Mouse (Mus musculus) gastrocnemius, postnatal 4 days (tissue): ENCODE data around the gene G3bp1. TPM values are rescaled to one million over a fixed set of nuclear protein-coding genes. Genes with fewer than 3 reads are reported as not detected.

ENCODE experiments used
- DNase-seq, 2 experiments: peaks; one replicate each; pipeline ENCODE4 v3.0.0; 2021 to 2022; ENCODE audit warnings: low spot score in 2 of 2, mixed read lengths in 2 of 2
- total RNA-seq, 2 experiments: library from RNA; stranded (reverse); gene quantifications; 2 replicates each; pipeline ENCODE4 v1.2.3; 2021

Gene G3bp1
- total RNA-seq, 2 experiments from 2014 or later, result 77.3 TPM

DNA sequence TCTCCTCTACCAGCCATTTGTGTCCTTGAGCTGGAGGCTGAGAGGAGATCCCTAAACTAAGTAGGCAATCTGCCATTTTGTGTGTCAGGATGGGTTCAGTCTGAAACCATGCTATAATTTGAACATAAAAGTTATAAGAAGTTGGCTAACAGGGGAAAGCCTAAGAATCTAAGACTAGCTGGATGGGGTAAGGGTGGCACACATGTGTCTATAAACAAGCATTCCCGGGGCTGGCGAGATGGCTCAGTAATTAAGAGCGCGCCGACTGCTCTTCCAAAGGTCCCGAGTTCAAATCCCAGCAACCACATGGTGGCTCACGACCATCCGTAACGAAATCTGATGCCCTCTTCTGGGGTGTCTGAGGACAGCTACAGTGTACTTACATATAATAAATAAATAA is 7.3 kb upstream of the G3bp1 start:
- DNase-seq, result no peak

DNA sequence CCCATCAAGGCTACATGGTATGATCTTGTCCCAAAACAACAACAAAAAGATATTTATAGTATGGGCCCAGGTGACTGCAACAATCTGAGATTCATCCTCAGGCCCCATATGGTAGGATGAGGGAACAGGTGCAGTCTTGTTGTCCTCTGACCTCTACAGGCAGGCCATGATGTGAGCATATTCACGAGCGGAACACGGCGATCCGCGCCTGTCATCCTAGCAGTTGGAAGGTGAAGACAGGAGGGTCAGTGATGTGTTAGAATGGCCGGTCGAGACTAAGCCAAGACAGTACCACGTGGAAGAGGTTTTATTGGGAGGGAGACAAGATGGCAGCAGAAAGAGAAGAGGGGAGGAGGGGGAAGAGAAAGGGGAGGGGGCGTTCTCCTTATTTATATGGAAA is 4.8 kb upstream of the G3bp1 start:
- no peak for DNase-seq

DNA sequence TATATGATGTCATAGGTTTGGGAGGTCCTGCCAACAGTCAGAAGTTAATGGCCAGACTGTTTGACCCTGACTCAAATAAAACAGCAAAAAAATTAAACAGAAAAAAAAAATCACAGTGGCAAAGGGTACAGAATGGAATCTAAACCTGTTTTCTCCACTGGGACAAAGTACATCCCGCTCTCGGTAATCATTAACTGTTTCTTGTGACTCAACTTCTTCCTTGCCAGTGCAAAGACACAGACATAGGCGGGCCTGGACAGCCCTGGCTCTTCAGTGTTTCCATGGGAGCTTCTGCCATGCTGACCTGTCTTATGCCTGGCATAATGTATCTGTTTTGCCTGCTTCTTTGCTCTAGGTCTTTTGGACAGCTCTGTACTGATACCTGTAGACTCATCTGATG is 4.3 kb upstream of the G3bp1 start:
- DNase-seq, result no peak

DNA sequence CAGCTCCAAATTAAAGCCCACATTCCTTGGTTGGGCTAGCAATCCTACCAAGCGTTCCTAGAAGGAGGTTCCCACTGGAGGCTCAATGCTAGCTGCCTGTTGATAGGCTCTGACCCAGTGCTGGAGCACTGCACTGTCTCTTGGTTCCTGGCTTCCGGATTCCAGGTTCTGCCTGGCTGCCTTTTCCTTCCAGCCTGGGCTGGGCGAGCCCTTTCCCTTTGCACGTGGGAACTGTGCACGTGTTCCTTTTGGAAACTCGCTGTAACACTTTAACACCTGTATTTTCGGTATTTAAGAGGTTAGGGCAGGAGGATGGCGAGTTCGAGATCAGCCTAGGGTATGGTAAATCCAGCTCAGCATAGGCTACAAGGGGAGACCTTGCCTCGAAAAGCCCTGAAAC is 1.5 kb upstream of the G3bp1 start:
- no peak for DNase-seq

DNA sequence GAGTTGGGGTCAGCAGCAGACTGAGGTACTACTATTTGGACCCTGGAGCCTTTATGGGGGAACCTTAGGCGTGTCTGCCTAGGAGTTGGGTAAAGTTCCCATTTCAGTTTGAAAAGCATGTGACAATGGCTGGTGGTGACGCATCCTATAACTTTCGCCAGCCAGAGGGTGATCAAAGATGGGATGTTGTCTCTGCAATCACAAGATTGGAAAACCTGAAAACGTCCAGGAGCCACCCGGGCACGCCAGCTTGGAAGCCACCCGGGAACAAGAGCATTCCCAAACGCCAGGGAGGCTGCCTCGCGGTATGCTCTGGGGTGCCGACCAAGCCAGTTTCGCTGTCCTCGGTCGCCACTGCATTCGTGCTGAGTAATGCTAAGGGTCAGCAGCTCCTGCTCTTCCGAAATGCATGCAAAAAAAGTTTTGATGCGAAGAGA is 856 bp upstream of the G3bp1 start:
- DNase-seq, result peak in 1 of 2 experiments; percentile 31

DNA sequence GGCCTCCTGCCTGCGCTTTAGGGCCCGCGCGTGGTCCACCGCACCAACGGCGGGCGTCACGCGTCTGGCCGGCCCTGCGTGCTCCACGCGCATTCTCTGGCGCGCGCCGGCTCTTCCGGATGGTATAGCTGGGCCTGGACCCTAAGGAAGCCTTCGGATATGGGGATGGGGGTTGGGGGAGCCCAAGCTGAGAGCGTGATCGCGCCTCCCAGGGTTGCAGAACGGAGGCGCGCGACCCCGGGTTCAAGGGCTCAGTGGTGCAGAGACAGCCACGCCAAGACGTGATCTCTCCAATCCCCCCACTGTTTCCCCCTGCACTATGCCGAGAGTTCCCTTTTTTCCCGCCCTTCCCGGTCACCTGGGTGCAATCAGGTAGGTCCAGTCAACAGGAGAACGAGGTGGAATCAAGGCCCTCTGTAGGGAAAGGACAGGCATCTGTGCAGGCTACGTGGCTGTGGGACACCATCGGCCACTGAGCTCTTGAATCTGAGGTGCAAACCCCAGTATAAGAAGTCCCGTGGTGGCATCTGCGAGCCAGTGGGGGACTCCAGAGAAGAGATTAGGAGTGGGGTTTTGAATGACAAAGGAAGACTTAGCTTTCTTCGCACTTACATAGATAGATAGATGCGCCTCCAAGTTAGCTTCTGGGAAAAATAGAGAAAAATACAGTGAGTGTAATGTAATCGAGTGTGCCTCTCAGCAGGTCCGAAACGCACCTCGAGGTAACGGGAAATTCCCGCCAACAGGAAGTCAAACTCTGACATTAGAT is 622 bp downstream of the G3bp1 start:
- DNase-seq, result no peak

DNA sequence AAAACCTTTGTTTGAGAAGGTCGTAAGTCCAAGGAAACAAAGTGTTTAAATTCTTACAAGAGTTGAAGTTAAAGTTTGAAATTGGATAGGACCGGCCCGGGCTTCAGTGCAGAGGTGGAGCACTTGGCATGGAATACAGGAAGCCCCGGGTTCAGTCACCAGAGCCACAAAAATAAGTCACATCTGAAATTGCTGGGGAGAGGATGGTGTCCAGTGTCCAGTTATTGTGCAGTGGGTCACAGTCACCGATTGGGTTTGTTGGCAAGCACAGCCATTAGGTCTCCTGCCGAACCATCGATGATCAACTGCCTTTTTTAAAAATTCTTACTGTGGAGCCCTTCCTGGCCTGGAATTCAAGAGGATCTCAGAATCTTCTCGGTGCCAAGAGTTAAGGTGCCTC is 1.3 kb downstream of the G3bp1 start:
- DNase-seq, result no peak

DNA sequence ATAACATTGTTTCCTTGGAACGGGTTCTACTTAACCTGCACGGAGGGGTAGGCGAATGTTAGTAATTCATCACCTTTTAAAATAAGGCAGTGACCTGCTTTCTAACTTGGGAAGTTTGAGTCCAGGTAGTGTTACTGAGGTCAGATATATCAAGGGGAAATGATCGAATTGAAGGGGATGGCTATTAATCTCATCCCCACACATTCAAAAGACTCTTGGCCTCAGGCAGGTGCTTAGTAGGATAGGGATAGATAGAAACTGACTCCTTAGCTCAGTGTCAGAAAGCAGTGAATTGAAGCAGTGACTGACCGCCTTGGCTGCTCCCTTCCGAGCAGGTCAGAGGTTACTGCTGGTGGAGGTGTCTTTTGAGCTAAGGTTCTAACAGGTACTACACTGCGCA is 2.0 kb downstream of the G3bp1 start:
- no peak for DNase-seq

DNA sequence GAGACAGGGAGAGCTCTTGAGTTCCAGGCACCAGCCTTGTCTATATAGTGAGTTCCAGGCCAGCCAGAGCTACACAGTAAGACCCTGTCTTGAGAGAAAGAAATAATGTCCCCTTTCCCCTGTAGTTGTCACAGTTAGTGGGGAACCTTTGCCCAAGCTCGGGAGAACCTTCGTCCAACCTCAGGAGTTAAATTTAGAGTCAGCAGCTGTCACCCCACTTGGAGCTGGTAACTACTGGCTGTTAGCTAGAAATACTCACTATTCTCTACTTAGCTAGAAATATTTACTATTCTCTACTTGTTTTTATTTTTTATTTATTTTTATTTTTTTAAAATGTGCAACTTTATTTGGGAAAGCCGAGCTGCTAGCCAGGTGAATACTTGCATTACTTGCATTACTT is 3.7 kb downstream of the G3bp1 start:
- no peak for DNase-seq

DNA sequence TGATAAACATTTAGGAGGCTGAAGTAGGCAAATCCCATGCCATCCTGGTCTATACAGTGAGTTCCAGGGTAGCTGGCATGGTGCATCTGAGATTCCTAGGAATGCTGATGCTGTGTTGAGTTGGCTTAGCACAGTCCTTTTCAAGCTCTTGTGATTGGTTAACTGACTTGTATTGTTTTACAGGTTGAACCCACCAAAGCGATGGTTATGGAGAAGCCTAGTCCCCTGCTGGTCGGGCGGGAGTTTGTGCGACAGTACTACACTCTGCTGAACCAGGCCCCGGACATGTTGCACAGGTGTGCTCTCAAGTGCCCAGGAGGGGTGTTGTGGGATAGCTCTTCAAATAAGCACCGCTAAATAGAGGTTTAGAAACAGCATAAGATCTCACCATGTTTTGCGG is 16.0 kb downstream of the G3bp1 start:
- no peak for DNase-seq

DNA sequence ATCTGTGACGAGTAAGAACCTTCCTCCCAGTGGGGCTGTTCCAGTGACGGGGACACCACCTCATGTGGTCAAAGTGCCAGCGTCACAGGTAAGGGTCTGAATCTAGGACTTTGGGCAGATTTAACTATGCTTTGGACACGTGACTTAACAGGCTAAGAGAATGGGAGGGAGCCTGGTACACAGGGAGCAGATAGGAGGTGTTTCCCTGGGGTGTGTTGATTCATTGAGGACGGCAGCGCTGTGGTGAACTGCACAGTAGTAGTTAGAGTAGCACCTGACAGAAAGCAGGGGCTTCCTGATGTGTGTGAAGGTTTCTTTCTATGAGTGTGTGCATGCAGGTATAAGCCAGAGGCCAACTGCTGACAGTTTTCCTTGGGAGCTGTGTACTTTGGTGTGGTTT is 26.7 kb downstream of the G3bp1 start:
- DNase-seq, result no peak

DNA sequence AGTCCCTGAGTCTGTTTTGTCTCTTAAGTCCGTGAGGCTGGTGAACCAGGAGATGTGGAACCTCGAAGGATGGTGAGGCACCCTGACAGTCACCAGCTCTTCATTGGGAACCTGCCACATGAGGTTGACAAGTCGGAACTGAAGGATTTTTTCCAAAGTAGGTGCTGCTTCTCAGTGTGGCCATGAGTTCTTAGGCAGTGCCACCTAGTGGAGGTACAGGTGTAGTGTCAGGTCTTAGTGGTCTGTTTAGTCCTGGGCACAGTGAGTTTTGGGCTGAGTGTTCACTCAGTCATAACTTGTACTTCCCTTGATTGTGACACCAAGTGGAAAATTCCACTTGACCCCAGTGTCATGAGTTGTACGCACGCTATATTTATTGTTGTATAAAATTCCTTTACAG is 28.4 kb downstream of the G3bp1 start:
- DNase-seq, result no peak

DNA sequence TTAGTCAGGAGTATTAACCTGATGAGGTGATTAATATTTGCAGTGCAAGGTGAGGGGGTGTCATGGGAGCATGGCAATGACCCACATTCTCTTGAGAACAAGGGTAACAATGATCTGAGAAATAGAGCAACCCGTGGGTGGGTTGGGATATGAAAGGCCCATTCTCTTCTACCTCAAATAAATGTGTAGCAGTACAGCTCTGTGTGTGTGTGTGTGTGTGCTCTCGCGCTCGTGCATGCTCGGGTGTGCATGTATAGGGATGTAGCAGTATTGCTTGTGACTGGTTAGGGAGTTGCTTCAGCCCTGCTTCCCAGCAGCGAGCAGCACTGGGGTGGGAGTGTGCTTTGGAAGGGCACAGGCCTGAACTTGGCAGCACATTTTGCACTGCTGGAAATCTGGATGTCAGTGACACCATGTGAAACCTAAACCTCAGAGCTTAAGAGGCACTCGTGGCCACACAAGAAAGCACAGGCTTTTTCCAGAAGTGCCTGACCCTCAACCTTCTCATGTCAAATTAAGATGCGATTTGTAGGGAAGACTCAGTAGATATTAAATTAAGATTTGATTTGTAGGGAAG is 32.6 kb downstream of the G3bp1 start:
- no peak for DNase-seq

DNA sequence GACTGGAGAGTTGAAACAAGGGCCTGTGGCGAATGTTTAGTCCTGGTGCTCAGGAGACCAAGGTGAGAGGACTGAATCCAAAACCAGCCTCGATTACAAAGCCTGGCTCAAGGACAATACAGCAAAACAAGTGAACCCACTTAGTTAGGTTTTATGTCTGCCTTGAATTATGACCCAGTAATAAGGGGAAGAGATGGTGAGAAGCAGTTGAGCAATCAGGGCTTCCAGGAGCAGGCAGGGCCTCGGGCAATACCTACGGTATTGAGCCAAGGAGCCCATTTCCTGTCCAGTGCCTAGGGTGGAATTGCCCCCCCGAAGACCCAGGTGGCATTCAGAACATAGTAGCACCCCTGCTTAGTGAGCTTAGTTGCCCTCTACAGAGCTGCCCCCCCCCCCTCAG is 33.4 kb downstream of the G3bp1 start:
- no peak for DNase-seq

DNA sequence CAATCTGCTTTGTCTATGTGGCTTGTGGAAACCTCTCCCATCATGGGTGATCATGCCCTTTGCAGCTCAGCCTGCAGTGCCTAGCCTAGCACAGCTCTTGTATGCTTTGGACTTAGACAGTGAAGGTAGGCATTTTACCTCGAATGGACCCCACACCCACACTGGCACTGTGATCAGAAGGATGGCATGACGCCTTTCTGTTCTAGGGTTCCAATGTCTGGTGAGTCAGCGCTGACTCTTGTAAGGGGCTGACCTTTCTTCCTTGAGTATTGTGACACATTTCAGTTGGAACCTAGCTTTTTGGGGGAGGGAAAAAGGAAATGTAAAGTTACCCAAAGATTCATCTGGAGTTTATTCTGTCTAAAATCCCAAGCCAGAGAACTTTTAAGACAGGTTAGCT is 36.0 kb downstream of the G3bp1 start:
- DNase-seq, result no peak

DNA sequence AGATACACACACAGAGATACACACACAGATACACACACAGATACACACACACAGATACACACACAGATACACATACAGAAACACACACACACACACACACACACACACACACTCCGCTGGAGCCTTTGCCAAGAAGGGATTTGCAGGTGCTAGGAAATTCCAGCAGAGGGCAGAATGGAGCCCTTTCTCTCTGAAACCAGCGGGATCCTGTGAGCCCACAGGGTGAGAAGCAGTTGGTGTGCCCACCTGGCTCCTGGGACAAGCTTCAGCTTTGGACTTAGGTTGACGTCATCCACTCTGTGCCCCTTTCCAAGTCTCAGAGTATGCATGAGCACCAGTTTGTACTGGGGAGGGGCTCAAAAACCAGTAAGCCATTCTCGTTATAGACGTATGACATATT is 41.9 kb downstream of the G3bp1 start:
- DNase-seq, result no peak

DNA sequence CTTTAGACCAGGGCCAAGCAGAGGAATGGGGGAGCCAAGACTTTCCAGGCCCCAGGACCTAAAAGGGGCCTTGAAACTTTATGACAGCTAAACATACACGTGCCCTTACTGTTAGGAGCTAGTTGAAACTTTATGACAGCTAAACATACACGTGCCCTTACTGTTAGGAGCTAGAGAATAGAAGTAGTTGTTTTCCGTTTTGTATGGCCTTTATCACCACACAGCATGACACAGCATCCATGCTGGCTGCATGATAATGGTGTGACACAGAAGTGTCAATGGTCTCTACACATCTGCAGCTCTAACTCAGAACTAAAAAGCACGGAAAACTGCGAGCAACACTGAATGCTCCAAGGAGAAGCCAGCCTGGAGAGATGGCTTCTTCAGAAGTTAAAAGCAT is 48.2 kb downstream of the G3bp1 start:
- DNase-seq, result no peak

DNA sequence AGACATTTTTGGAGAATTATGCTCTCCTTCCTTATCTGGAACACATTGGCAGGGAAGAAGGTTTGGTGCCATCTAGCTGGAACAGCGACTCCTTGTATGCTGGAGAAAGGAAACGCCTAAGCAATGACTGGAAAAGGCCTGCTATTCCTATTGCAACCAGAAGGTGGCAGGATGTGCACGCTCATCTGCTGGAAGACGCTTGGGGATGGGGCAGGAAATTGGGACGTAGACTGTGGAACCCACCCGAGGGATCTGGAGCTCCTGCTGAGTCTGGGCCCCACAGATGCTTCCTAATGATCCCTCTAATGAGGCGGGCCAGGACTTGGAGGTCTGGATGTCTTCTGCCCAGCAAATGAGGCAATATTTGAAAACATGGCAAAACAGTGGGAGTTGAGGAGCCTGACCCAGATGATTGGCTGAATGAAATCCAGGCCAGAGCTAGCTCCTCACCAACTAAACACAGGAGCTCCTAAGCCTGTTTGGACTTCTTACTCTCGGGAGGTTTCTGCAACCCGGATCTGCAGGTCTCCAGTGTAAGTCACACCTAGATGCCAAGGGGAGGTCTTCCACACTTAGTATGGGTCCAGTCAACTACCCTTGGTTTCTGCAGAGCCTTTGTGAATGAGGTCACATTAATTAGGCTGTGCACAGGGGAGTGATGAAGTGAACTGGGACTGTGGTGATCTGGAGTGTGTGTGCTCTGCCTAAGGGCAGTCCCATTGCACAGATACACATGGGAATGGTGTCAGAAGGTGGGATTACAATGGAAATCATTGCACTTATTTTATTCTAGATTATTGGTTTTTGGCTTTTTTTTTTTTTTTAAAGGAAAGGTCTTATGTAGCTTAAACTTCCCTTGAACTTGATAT is 49.6 kb downstream of the G3bp1 start:
- DNase-seq, result peak in 1 of 2 experiments; percentile 59

DNA sequence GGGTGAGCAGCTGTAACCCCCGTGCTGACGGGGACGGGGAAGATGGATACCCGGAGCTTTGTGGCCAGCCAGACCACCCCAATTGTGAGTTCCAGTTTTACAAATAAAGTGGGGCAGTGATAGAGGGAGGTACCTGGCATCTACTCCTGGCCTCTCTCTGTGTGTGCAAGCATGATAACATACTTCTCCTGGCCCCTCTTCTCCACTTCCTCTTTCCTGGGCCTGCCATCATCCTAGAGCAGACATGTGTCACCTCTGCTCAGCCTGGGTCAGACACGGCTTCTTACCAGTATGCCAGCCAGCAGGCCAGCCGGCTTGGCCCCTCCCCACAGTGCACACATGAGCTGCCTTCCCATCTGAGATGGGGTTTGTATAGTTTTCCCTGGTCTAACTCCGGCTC is 61.3 kb downstream of the G3bp1 start:
- DNase-seq, result no peak

DNA sequence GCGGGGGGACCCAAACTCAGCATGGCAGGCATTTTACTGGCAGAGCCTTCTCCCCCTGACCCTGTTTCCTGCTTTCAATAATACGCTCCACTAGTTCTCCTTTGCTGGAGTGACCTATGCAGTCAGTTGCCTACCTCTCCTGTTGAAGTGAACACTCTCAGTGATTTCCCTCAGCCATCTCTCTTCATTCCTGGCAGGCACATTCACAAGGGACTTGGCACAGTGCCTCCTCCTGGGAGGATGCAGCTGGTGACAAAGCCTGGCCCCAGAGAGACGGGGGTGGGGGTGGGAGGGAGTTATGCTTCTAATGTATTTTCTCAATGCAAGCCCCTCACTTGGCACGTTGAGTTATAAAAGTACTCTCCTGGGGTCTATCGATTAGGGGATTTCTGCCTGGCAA is 63.9 kb downstream of the G3bp1 start:
- no peak for DNase-seq

DNA sequence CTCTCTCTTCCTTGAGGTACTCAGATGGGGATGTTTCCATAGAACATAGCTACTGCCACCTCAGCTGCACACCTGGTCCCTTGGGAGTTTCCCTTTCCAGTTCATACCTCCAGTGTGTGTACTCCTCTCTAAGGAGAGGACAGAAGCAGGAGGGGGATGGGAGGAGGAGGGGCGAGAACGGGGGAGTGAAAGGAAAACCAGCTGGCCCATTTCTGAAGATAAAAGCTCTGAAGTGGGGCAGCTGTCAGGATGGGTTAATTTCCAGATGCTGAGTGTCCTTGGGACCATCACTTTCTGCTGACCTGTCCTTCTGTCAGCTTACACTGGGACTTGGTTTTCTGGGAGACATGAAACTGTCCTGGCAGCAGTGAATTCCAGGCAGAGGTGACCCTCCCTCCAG is 65.3 kb downstream of the G3bp1 start:
- DNase-seq, result no peak

DNA sequence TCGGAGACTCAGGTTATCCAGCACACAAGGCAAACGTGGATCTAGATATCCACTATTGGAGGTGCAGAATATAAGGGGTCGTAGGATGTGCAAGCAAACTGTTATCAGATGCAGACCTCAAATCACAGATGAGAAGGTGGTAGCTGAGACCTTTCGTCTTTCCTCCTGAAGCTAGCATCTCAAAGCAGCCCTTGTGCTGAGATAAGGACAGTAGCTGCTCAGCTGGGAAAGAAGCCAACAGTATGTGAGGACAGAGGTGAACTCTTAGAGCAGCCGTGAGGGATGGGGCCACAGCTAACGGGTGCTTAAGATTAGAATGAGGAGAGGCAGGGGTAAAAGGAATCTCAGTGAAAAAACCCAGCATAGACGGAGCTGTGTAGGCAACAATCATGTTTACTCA is 72.6 kb downstream of the G3bp1 start:
- DNase-seq, result no peak
